Mouse (Mus musculus) thymus, adult 2 months (tissue): ENCODE data around the gene Nphp3.

Experiments
- CTCF ChIP-seq: fragments of 200-500 bp; IDR thresholded peaks from 2 replicates; pipeline ENCODE4 v1.5.1; 2012; ENCODE audit warnings: mild to moderate bottlenecking, control low read depth, low read length, moderate library complexity, borderline replicate concordance; ENCODE audit not compliant: control insufficient read depth, poor library complexity, insufficient read depth; ENCODE audit errors: extremely low read depth
- POLR2A ChIP-seq: fragments of 200-500 bp; IDR thresholded peaks from 2 replicates; pipeline ENCODE4 v1.6.1; 2012; ENCODE audit warnings: mild to moderate bottlenecking, low read length, control low read depth, moderate library complexity; ENCODE audit not compliant: control insufficient read depth, poor library complexity, insufficient read depth; ENCODE audit errors: extremely low read depth

- TF ChIP-seq POLR2A (no peak), CTCF (no peak)
These were observed 5.8 kb upstream of the Nphp3 start for GRCm38 (mm10) chr9:103996496-103996895.
